Mouse (Mus musculus): ENCODE results near the gene Gm17727.
"Not testable (repeated sequence)": the region's sequence is repeated elsewhere in the genome, so short reads cannot be mapped to it uniquely, and the experiment has no call there.

The Gm17727 gene

GRCm38 (mm10) chr9:35778009-35778408, at the start of gene Gm17727:
TSS of gene Gm17727 (minus strand) at chr9:35778109.
- no peak for DNase-seq (ENCODE audit: low spot score)

DNA sequence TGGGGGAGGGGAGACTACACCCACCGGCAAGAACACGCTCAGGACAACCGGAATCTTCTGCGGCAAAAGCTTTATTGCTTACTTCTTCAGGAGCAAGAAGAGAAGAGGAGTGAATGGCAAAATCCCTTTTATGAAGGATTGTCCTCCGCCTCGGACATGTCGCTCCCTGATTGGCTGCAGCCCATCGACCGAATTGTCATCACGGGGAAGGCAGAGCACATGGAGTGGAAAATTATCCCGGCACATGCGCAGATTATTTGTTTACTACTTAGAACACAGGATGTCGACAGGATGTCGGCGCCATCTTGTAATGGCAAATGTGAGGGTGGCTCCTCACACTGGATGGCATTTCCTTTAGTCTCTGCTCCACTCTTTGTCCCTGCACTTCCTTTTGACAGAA, 40.0 kb upstream of the Gm17727 start:
- not testable (repeated sequence) for DNase-seq (ENCODE audit: low spot score)

DNA sequence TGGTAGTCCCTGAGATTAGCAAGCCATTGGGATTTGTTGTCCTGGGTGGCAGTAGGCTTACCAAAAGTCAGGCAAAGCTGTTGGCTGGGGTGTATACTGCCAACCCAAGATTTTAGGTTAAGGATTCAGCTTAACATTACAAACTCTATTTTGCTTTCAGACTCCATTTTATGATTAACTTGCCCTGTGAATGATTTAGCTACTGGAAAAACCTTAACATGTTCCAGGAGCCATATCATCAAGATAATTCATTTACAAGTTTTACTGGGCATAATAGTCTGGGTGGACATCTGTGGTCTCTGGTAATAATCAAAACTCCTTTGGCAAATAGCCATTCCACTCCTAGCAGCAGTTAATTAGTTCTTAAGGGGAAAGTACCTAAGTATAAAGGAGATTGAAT, 20.2 kb upstream of the Gm17727 start:
- no peak for DNase-seq (ENCODE audit: low spot score)

DNA sequence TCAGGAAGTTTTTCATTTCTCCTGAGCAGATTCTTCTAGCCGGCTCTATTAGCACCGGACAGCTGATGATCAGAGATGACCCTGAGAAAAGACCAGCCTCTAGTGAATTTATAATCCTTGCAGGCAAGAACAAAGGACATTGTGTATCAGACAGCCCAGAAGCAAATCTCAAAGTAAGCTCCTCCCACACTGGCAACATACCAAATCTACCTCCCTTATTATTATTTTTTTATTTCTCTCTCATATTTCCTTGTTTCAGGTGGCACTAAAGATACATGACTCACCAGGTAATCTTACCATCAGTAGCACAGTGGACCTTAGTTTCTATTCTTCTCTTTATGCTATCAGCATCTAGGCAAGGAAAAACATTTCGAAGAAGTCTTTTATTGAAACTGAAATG, 12.1 kb upstream of the Gm17727 start, which contains the start of the genes Gm27235 and D730048I06Rik:
Gene Gm27235, minus strand, starts transcription at position 101 of the 400 bp plus-strand sequence.
Gene D730048I06Rik, minus strand, starts transcription at position 112 of the 400 bp plus-strand sequence.
- no peak for DNase-seq (ENCODE audit: low spot score)

DNA sequence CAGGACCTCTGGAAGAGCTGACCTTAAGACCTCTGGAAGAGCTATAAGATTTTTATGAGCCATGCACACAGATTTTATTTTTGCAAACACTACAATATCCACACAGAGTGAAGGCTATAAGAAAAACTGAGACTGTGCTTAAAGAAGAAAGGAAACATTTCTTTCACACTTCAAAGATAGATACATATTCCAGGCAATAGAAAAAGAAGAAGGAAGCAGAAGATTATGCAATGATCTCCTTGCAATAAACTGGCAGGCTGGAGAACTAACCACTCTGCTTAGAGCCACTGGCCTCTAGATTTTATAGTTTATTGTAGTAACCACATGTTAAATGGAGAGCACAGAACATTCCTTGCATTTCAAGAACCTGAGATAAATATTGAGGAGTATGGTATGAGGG, 21.1 kb downstream of the Gm17727 start:
- no peak for DNase-seq (ENCODE audit: low spot score)

GRCm38 (mm10) chr9:35740749-35741148, 37.2 kb downstream of the Gm17727 start, which contains the start of gene Gm17677:
TSS of gene Gm17677 (plus strand) at chr9:35741049.
- no peak for DNase-seq (ENCODE audit: low spot score)
